Mouse (Mus musculus) kidney, adult 2 months (tissue): Measurements from ENCODE around the gene Dlst.

Experiments used
- CTCF ChIP-seq: fragments of 200-500 bp; conservative IDR thresholded peaks from 2 replicates; pipeline ENCODE4 v1.5.1; 2011; ENCODE audit warnings: low read depth, mild to moderate bottlenecking, control low read depth, low read length, moderate library complexity, mixed read lengths; ENCODE audit not compliant: insufficient read depth, insufficient read length
- POLR2A ChIP-seq: fragments of 200-500 bp; IDR thresholded peaks from one replicate; pipeline ENCODE4 v1.6.1; 2011; ENCODE audit warnings: low read depth, low read length, control low read depth

DNA sequence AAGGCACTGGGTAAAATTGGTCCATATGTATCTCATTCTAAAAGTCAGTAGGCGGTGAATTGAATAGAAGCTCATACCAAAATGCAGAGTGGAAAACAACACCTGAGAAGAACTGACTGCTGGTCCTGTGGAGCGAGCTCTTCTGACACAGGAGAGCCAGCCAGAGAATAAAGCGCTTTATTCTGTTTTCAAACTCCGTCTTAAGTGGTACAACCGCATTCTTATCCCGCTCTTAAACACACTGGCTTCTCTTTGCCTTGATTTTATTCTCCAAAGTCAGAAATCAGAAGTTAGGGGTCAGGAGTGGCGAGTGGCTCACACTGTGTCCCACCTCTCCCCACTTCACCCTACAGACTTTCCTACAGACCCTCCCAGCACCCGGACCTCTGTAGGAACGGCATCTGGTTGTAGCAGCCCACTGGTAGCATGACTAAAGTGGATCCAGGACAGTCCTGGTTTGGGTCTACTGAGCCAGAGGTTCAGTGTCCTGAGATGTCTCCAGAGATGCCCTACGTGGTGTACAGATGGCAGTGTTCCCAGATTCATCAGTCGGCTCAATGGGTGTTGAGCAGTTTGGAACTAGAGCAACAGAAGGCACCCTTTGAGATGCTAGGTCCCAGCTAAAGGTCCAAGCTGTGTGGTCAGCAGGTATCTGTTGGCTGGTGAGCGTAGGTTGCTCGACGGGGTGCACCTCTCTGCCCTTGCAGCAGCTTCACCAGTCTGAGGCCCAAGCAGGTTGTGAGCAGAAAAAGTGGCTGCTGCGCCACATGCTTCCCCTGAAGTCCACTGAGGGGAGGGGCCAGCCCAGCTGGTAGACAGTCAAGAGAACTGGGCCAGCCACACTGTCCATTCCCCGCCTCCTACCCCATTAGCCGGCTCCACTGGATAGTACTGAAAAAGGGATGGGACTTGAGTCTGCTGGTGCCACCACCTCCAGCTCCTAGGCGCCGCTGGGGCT is 25.2 kb downstream of the Dlst start:
- TF ChIP-seq POLR2A: no peak
- no peak for TF ChIP-seq CTCF
